Mouse (Mus musculus): ENCODE data around the gene Schip1.

- TF ChIP-seq CTCF (IDR thresholded peaks at IDR 0.05; ENCODE audit: low read depth) (no peak), EP300 (IDR thresholded peaks at IDR 0.05; ENCODE audit: low read depth) (no peak)
These were observed 203.3 kb downstream of the Schip1 start for GRCm38 (mm10) chr3:68267905-68268304.
